Mouse (Mus musculus) hindbrain, postnatal 0 days (tissue): ENCODE data around the gene Rbm45. TPM values are rescaled to one million over a fixed set of nuclear protein-coding genes. Genes with fewer than 3 reads are reported as not detected.

Experiments used
- ATAC-seq: fragments of 200-750 bp; cut with Nextera tagmentation; 2 replicates; pipeline ENCODE4 v1.8.0; 2017; ENCODE audit warnings: mild to moderate bottlenecking, moderate TSS enrichment, moderate library complexity
- DNase-seq: peaks from one replicate; pipeline ENCODE4 v3.0.0-alpha.2; 2015; ENCODE audit warnings: low spot score
- H3K27ac ChIP-seq: fragments of 300-500 bp; sonication (generic); 2 replicates; pipeline ENCODE4 v1.5.1; 2014; ENCODE audit warnings: mild to moderate bottlenecking
- H3K27me3 ChIP-seq: fragments of 300-500 bp; sonication (generic); 2 replicates; pipeline ENCODE4 v1.6.1; 2014; ENCODE audit warnings: low read length, mixed read lengths; ENCODE audit not compliant: insufficient read depth
- H3K36me3 ChIP-seq: fragments of 300-500 bp; sonication (generic); 2 replicates; pipeline ENCODE4 v1.6.1; 2014; ENCODE audit warnings: low read length, mixed read lengths; ENCODE audit not compliant: insufficient read depth
- H3K4me1 ChIP-seq: fragments of 300-500 bp; sonication (generic); 2 replicates; pipeline ENCODE4 v1.6.1; 2014; ENCODE audit warnings: antibody characterized with exemption, low read length, mixed read lengths; ENCODE audit not compliant: insufficient read depth
- H3K4me2 ChIP-seq: fragments of 300-500 bp; sonication (generic); 2 replicates; pipeline ENCODE4 v1.6.1; 2014; ENCODE audit warnings: low read depth, mild to moderate bottlenecking, low read length, moderate library complexity, mixed read lengths
- H3K4me3 ChIP-seq: fragments of 300-500 bp; sonication (generic); 2 replicates; pipeline ENCODE4 v1.5.1; 2014; ENCODE audit warnings: low read length
- H3K9ac ChIP-seq: fragments of 300-500 bp; sonication (generic); replicated peaks from 2 replicates; pipeline ENCODE4 v1.6.1; 2014; ENCODE audit warnings: mild to moderate bottlenecking, low read length, moderate library complexity, mixed read lengths
- H3K9me3 ChIP-seq: fragments of 300-500 bp; sonication (generic); 2 replicates; pipeline ENCODE4 v1.6.1; 2016; ENCODE audit warnings: low read length, mixed read lengths
- CTCF ChIP-seq: IDR thresholded peaks from 2 replicates; pipeline ENCODE4 v1.5.1; 2016; ENCODE audit warnings: antibody characterized with exemption, control low read depth, low read depth
- WGBS: fragments of 180-500 bp; shearing (Covaris S2); extraction: QIAGEN DNeasy Blood & Tissue Kit; methylation state at CpG from one replicate; pipeline ENCODE4 v1.1.7; 2014; 5-methylcytosine and 5-hydroxymethylcytosine counted together
- polyA plus RNA-seq: library from polyadenylated mRNA; unstranded; fragments of >200 nt; fragmentation: Nextera tagmentation; extraction: Ambion mirVana; gene quantifications from 2 replicates; pipeline ENCODE4 v1.2.1, GENCODE M21; 2015
- total RNA-seq: library from RNA; depleted of rRNA; stranded (reverse); fragments of >200 nt; gene quantifications from 2 replicates; pipeline ENCODE4 v1.2.3, GENCODE M21; 2014

Gene Rbm45
- total and polyA plus RNA-seq, 2 experiments from 2014 or later: 15.1 to 27.1 TPM

- H3K27me3 ChIP-seq: no peaks in the 10 kb centered on the region
- no peak for DNase-seq
- H3K4me1 ChIP-seq: no peaks in the 10 kb centered on the region
- H3K9ac ChIP-seq: no peak overlapping the region
- 79% methylated on average over 11 of the region's 11 CpGs for WGBS
- H3K36me3 ChIP-seq: no peaks in the 10 kb centered on the region
- H3K4me3 ChIP-seq: no peak overlapping the region
- TF ChIP-seq CTCF: no peak
- no peak overlapping the region for H3K4me2 ChIP-seq
- no peak for ATAC-seq
- no peaks in the 10 kb centered on the region for H3K9me3 ChIP-seq
- H3K27ac ChIP-seq: no peak overlapping the region
Measured at GRCm38 (mm10) chr2:76332161-76332805, 37.5 kb upstream of the Rbm45 start.

GRCm38 (mm10) chr2:76334596-76334995 lies 35.2 kb upstream of the Rbm45 start:
- Histone ChIP-seq H3K9ac (no peak overlapping the region), H3K27me3 (no peaks in the 10 kb centered on the region), H3K9me3 (no peaks in the 10 kb centered on the region), H3K27ac (no peak overlapping the region), H3K36me3 (no peaks in the 10 kb centered on the region), H3K4me1 (no peaks in the 10 kb centered on the region), H3K4me2 (no peak overlapping the region), H3K4me3 (no peak overlapping the region)
- DNase-seq (peak; percentile 49), ATAC-seq (no peak)
- TF ChIP-seq CTCF: peak; percentile 49
- 77% methylated on average over 5 of the region's 5 CpGs for WGBS

- H3K9me3 ChIP-seq: no peaks in the 10 kb centered on the region
- DNase-seq (peak; percentile 14), ATAC-seq (peak; percentile 62)
- peak within 1 kb of the TSS; percentile 49 for H3K9ac ChIP-seq
- TF ChIP-seq CTCF: no peak
- WGBS: 20% methylated on average over 41 of the region's 41 CpGs
- H3K4me2 ChIP-seq: peak within 1 kb of the TSS; percentile 94
- no peak within 1 kb of the TSS for H3K27ac ChIP-seq
- no peaks in the 10 kb centered on the region for H3K27me3 ChIP-seq
- H3K4me1 ChIP-seq: no peaks in the 10 kb centered on the region
- peak within 1 kb of the TSS; percentile 44 for H3K4me3 ChIP-seq
- no peaks in the 10 kb centered on the region for H3K36me3 ChIP-seq
Measured at GRCm38 (mm10) chr2:76338215-76339156, 31.3 kb upstream of the Rbm45 start, which contains the start of gene Pde11a. Pde11a (minus strand) TSS chr2:76338774.

- 69% methylated on average over 9 of the region's 9 CpGs for WGBS
- H3K4me2 ChIP-seq: no peak overlapping the region
- no peak overlapping the region for H3K27ac ChIP-seq
- no peak overlapping the region for H3K4me3 ChIP-seq
- H3K9ac ChIP-seq: no peak overlapping the region
- no peaks in the 10 kb centered on the region for H3K4me1 ChIP-seq
- no peaks in the 10 kb centered on the region for H3K27me3 ChIP-seq
- H3K36me3 ChIP-seq: no peaks in the 10 kb centered on the region
- DNase-seq: peak; percentile 28
- no peak for ATAC-seq
- H3K9me3 ChIP-seq: no peaks in the 10 kb centered on the region
- no peak for TF ChIP-seq CTCF
Measured at GRCm38 (mm10) chr2:76342146-76342545, 27.6 kb upstream of the Rbm45 start.

GRCm38 (mm10) chr2:76347839-76348238 lies 21.9 kb upstream of the Rbm45 start:
- H3K4me2 ChIP-seq: no peak overlapping the region
- no peak for TF ChIP-seq CTCF
- WGBS: 72% methylated on average over 6 of the region's 6 CpGs
- no peaks in the 10 kb centered on the region for H3K36me3 ChIP-seq
- DNase-seq (no peak), ATAC-seq (no peak)
- H3K27me3 ChIP-seq: no peaks in the 10 kb centered on the region
- no peak overlapping the region for H3K4me3 ChIP-seq
- H3K27ac ChIP-seq: no peak overlapping the region
- no peak overlapping the region for H3K9ac ChIP-seq
- no peaks in the 10 kb centered on the region for H3K9me3 ChIP-seq
- no peaks in the 10 kb centered on the region for H3K4me1 ChIP-seq

GRCm38 (mm10) chr2:76360226-76360625 lies 9.6 kb upstream of the Rbm45 start, which contains the start of gene Cyct:
Cyct (minus strand) TSS chr2:76360450.
- Histone ChIP-seq H3K4me3 (no peak within 1 kb of the TSS), H3K27ac (no peak within 1 kb of the TSS), H3K4me2 (no peak within 1 kb of the TSS), H3K4me1 (no peaks in the 10 kb centered on the region), H3K27me3 (no peaks in the 10 kb centered on the region), H3K36me3 (no peaks in the 10 kb centered on the region), H3K9me3 (no peaks in the 10 kb centered on the region), H3K9ac (no peak within 1 kb of the TSS)
- ATAC-seq (no peak), DNase-seq (no peak)
- no peak for TF ChIP-seq CTCF
- WGBS: 90% methylated on average over 11 of the region's 11 CpGs
